Mouse (Mus musculus): ENCODE data around the gene Ccdc138. TPM values are rescaled to one million over a fixed set of nuclear protein-coding genes. Genes with fewer than 3 reads are reported as not detected.
A peak's percentile ranks its signal among the peaks of the same experiment; 100 is the strongest.

The Ccdc138 gene
- polyA plus RNA-seq, 1 experiment from 2014 or later, result 8.6 TPM

- WGBS, result 19% methylated on average over 3 of the region's 3 CpGs
- no peak overlapping the region for H3K4me3 ChIP-seq (ENCODE audit: low read length)
- H3K4me1 ChIP-seq (ENCODE audit: insufficient read depth, low read length), result no peaks in the 10 kb centered on the region; the same call in 1 of the 2 replicates
- H3K9ac ChIP-seq (replicated peaks; ENCODE audit: low read length), result no peak overlapping the region
- H3K9me3 ChIP-seq (ENCODE audit: low read length), result no peaks in the 10 kb centered on the region
- no peak overlapping the region for H3K4me2 ChIP-seq (replicated peaks; ENCODE audit: low read depth, low read length)
- no peaks in the 10 kb centered on the region for H3K27me3 ChIP-seq (ENCODE audit: insufficient read depth, low read length)
- H3K27ac ChIP-seq (ENCODE audit: low read length), result no peak overlapping the region
- ATAC-seq (ENCODE audit: low FRiP score, low TSS enrichment), result 0 out of 2 replicates have a peak, but pooled peaks have one; percentile 31
- H3K36me3 ChIP-seq (ENCODE audit: insufficient read depth, low read length), result no peaks in the 10 kb centered on the region
Measured at GRCm38 (mm10) chr10:58559901-58560300, 62.2 kb downstream of the Ccdc138 start.

- no peaks in the 10 kb centered on the region for H3K9me3 ChIP-seq (ENCODE audit: low read length)
- no peak overlapping the region for H3K9ac ChIP-seq (replicated peaks; ENCODE audit: low read length)
- H3K36me3 ChIP-seq (ENCODE audit: insufficient read depth, low read length), result no peaks in the 10 kb centered on the region
- no peak overlapping the region for H3K4me2 ChIP-seq (replicated peaks; ENCODE audit: low read depth, low read length)
- H3K4me1 ChIP-seq (ENCODE audit: insufficient read depth, low read length), result no peaks in the 10 kb centered on the region; the same call in 1 of the 2 replicates
- H3K27me3 ChIP-seq (ENCODE audit: insufficient read depth, low read length), result no peaks in the 10 kb centered on the region
- H3K27ac ChIP-seq (ENCODE audit: low read length), result no peak overlapping the region
- no peak overlapping the region for H3K4me3 ChIP-seq (ENCODE audit: low read length)
- WGBS, result 67% methylated on average over 6 of the region's 6 CpGs
- peak; percentile 83; the same call in 1 of the 2 replicates for ATAC-seq (ENCODE audit: low FRiP score, low TSS enrichment)
Measured at GRCm38 (mm10) chr10:58560521-58560920, 62.8 kb downstream of the Ccdc138 start.

- ATAC-seq (ENCODE audit: low FRiP score, low TSS enrichment), result peak; percentile 31; the same call in 1 of the 2 replicates
- Histone ChIP-seq H3K27ac (ENCODE audit: low read length) (no peak overlapping the region; the same call in 1 of the 2 replicates), H3K4me2 (replicated peaks; ENCODE audit: low read depth, low read length) (no peak overlapping the region), H3K36me3 (ENCODE audit: insufficient read depth, low read length) (no peaks in the 10 kb centered on the region), H3K9me3 (ENCODE audit: low read length) (no peaks in the 10 kb centered on the region), H3K4me1 (ENCODE audit: insufficient read depth, low read length) (no peaks in the 10 kb centered on the region), H3K9ac (replicated peaks; ENCODE audit: low read length) (no peak overlapping the region), H3K27me3 (ENCODE audit: insufficient read depth, low read length) (no peaks in the 10 kb centered on the region), H3K4me3 (ENCODE audit: low read length) (no peak overlapping the region)
- 55% methylated on average over 5 of the region's 5 CpGs for WGBS
Measured at GRCm38 (mm10) chr10:58585427-58586223, 87.9 kb downstream of the Ccdc138 start.

- no peak for ATAC-seq (ENCODE audit: low FRiP score, low TSS enrichment)
Measured at GRCm38 (mm10) chr10:58594486-58594885, 96.7 kb downstream of the Ccdc138 start.

DNA sequence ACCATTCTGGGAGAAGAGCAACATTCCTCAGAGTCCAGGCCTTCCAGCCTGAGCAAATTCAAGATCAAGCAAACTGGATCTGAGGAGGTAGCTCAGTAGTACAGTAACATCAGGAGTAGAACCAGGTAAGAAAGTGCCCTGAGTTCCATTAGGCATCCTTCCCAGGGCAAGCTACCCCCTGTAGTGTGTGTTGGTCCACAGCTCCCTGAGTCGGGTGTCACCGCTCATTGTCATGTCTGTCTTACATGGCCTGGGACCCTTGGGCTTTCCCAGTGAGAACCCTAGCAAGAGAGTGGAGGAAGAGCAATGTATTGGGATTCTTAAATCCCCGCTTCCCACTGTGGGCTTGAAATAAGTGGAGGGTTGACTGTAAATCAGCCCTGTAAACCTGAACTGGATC lies 97.4 kb downstream of the Ccdc138 start:
- ATAC-seq (ENCODE audit: low FRiP score, low TSS enrichment), result no peak
- Histone ChIP-seq H3K27me3 (ENCODE audit: insufficient read depth, low read length) (no peaks in the 10 kb centered on the region), H3K9me3 (ENCODE audit: low read length) (peaks cover 5% of the 10 kb centered on the region; the same call in 1 of the 2 replicates), H3K27ac (ENCODE audit: low read length) (no peak overlapping the region), H3K4me1 (ENCODE audit: insufficient read depth, low read length) (no peaks in the 10 kb centered on the region), H3K4me2 (replicated peaks; ENCODE audit: low read depth, low read length) (no peak overlapping the region), H3K4me3 (ENCODE audit: low read length) (no peak overlapping the region), H3K9ac (replicated peaks; ENCODE audit: low read length) (no peak overlapping the region), H3K36me3 (ENCODE audit: insufficient read depth, low read length) (no peaks in the 10 kb centered on the region)
- WGBS, result 89% methylated on average over 3 of the region's 3 CpGs

More at GRCm38 (mm10) chr10:58594486-58594885, 96.7 kb downstream of the Ccdc138 start:
- Histone ChIP-seq H3K27ac (ENCODE audit: low read length) (no peak overlapping the region), H3K4me3 (ENCODE audit: low read length) (no peak overlapping the region), H3K4me2 (replicated peaks; ENCODE audit: low read depth, low read length) (no peak overlapping the region), H3K36me3 (ENCODE audit: insufficient read depth, low read length) (no peaks in the 10 kb centered on the region), H3K4me1 (ENCODE audit: insufficient read depth, low read length) (no peaks in the 10 kb centered on the region), H3K9me3 (ENCODE audit: low read length) (peaks cover 5% of the 10 kb centered on the region; the same call in 1 of the 2 replicates), H3K27me3 (ENCODE audit: insufficient read depth, low read length) (no peaks in the 10 kb centered on the region), H3K9ac (replicated peaks; ENCODE audit: low read length) (no peak overlapping the region)
- WGBS, result 72% methylated on average over 3 of the region's 3 CpGs

DNA sequence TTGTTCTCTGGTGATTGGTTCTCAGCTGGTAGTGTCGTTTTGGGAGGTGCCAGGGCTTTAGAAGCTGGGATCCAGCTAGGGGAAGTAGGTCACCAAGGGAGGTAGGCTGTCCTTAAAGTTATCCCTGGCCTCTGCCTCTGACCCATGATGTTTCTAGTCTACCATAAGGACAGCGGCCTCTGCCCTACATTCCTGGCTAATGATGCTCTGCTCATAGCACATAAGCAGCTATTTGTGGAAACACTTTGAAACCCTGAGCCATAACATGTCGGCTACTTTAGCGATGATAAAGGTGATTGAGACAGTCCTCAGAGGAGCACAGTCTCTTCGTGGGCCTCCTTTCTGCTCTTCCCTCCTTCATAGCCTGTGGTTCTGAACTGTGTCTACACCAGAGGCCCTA lies 98.1 kb downstream of the Ccdc138 start:
- Histone ChIP-seq H3K27ac (ENCODE audit: low read length) (no peak overlapping the region), H3K9ac (replicated peaks; ENCODE audit: low read length) (no peak overlapping the region), H3K4me1 (ENCODE audit: insufficient read depth, low read length) (no peaks in the 10 kb centered on the region), H3K9me3 (ENCODE audit: low read length) (peaks cover 5% of the 10 kb centered on the region; the same call in 1 of the 2 replicates), H3K36me3 (ENCODE audit: insufficient read depth, low read length) (no peaks in the 10 kb centered on the region), H3K4me2 (replicated peaks; ENCODE audit: low read depth, low read length) (no peak overlapping the region), H3K4me3 (ENCODE audit: low read length) (no peak overlapping the region), H3K27me3 (ENCODE audit: insufficient read depth, low read length) (no peaks in the 10 kb centered on the region)
- 70% methylated on average over 5 of the region's 5 CpGs for WGBS
- no peak for ATAC-seq (ENCODE audit: low FRiP score, low TSS enrichment)

DNA sequence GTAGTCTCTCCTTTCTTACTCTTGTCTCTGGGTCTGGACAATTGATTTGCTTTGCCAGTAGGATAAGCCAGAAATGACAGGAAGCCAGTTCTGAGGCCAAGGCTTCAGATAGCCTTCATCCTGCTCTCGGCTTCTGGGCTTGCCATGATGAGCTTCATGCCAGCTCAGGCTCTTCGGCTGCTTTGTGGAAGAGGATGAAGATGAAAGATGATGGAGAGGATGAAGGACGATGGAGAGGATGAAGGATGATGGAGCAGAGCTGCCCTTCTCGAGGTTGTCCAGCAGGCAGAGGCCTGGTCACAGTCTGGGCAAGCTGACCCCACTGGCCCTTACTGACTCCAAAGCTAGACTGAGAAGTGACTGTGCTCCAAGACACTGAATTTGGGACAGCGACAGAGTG lies 102.4 kb downstream of the Ccdc138 start:
- Histone ChIP-seq H3K27ac (ENCODE audit: low read length) (no peak overlapping the region), H3K9ac (replicated peaks; ENCODE audit: low read length) (no peak overlapping the region)
- no peak for ATAC-seq (ENCODE audit: low FRiP score, low TSS enrichment)

DNA sequence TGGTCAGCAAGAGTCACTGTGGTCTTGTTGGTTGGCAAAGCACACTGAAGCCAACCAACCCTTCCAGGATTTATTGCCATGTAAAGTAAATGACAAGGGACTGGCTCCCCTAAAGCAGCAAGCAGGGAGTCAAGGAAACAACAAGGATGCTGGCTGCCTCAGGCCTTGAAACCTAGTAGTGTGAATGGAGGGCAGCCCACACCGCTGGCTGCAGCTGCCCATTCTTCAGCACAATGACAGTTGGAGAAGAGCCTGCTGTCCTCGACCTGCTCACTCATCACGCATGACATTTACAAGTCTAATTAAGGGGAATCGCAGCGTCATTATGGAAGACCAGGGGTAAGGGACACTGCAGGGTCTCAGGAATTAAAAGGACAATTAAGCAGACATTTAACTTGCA lies 103.2 kb downstream of the Ccdc138 start:
- ATAC-seq (ENCODE audit: low FRiP score, low TSS enrichment), result no peak
- Histone ChIP-seq H3K27me3 (ENCODE audit: insufficient read depth, low read length) (no peaks in the 10 kb centered on the region), H3K27ac (ENCODE audit: low read length) (no peak overlapping the region), H3K36me3 (ENCODE audit: insufficient read depth, low read length) (no peaks in the 10 kb centered on the region), H3K9me3 (ENCODE audit: low read length) (no peaks in the 10 kb centered on the region), H3K4me1 (ENCODE audit: insufficient read depth, low read length) (peaks cover 4% of the 10 kb centered on the region; the same call in 1 of the 2 replicates), H3K9ac (replicated peaks; ENCODE audit: low read length) (no peak overlapping the region), H3K4me3 (ENCODE audit: low read length) (no peak overlapping the region), H3K4me2 (replicated peaks; ENCODE audit: low read depth, low read length) (no peak overlapping the region)
- WGBS, result 13% methylated on average over 5 of the region's 5 CpGs

More for the DNA sequence above, 102.4 kb downstream of the Ccdc138 start:
- H3K4me2 ChIP-seq (replicated peaks; ENCODE audit: low read depth, low read length), result no peak overlapping the region
- no peak overlapping the region for H3K4me3 ChIP-seq (ENCODE audit: low read length)
- no peaks in the 10 kb centered on the region for H3K36me3 ChIP-seq (ENCODE audit: insufficient read depth, low read length)
- no peaks in the 10 kb centered on the region for H3K27me3 ChIP-seq (ENCODE audit: insufficient read depth, low read length)
- H3K9me3 ChIP-seq (ENCODE audit: low read length), result no peaks in the 10 kb centered on the region
- WGBS, result 90% methylated on average over 5 of the region's 5 CpGs
- peaks cover 4% of the 10 kb centered on the region; the same call in 1 of the 2 replicates for H3K4me1 ChIP-seq (ENCODE audit: insufficient read depth, low read length)

DNA sequence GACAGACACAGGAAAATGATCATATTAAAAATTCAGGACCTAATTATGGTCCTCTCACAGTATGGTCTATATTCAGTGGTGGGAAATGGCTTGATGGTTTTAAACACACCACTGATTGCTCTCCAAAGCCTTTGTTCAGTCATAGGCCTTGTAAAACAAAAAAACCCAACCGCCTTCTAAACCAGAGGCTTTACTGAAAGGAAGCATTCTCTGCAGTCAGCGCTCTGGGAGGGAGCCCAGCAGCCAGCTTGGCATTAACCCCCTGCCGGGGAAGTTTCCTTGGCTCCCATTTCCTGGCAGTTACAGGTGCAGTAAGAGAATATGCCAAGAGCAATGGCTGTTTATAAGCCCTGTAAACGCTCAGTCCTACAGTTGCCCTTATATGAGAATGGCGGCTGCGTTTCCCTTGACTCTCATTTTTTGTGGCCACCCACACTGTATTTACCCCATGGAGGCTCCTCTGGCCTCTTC lies 103.7 kb downstream of the Ccdc138 start:
- Histone ChIP-seq H3K36me3 (ENCODE audit: insufficient read depth, low read length) (no peaks in the 10 kb centered on the region), H3K9ac (replicated peaks; ENCODE audit: low read length) (no peak overlapping the region), H3K4me3 (ENCODE audit: low read length) (no peak overlapping the region), H3K27ac (ENCODE audit: low read length) (no peak overlapping the region), H3K27me3 (ENCODE audit: insufficient read depth, low read length) (no peaks in the 10 kb centered on the region), H3K4me1 (ENCODE audit: insufficient read depth, low read length) (peaks cover 4% of the 10 kb centered on the region; the same call in 1 of the 2 replicates), H3K9me3 (ENCODE audit: low read length) (no peaks in the 10 kb centered on the region), H3K4me2 (replicated peaks; ENCODE audit: low read depth, low read length) (no peak overlapping the region)
- 25% methylated on average over 6 of the region's 6 CpGs for WGBS
- no peak for ATAC-seq (ENCODE audit: low FRiP score, low TSS enrichment)

- 64% methylated on average over 7 of the region's 7 CpGs for WGBS
- no peak for ATAC-seq (ENCODE audit: low FRiP score, low TSS enrichment)
- H3K4me1 ChIP-seq (ENCODE audit: insufficient read depth, low read length), result peaks cover 4% of the 10 kb centered on the region; the same call in 1 of the 2 replicates
- H3K27ac ChIP-seq (ENCODE audit: low read length), result no peak overlapping the region
- no peak overlapping the region for H3K9ac ChIP-seq (replicated peaks; ENCODE audit: low read length)
- no peaks in the 10 kb centered on the region for H3K27me3 ChIP-seq (ENCODE audit: insufficient read depth, low read length)
- H3K36me3 ChIP-seq (ENCODE audit: insufficient read depth, low read length), result no peaks in the 10 kb centered on the region
- no peaks in the 10 kb centered on the region for H3K9me3 ChIP-seq (ENCODE audit: low read length)
- H3K4me3 ChIP-seq (ENCODE audit: low read length), result no peak overlapping the region
- no peak overlapping the region for H3K4me2 ChIP-seq (replicated peaks; ENCODE audit: low read depth, low read length)
Measured at GRCm38 (mm10) chr10:58601946-58602345, 104.2 kb downstream of the Ccdc138 start.
